8 mouse cellular contexts compared by ENCODE assay signal in genomic region chr11:86356854-86357788, GRCm38 (mm10). TPM values are rescaled to one million over a fixed set of nuclear protein-coding genes. Genes with fewer than 3 reads are reported as not detected.
DNase-seq lines count a peak whose midpoint lies in the region; ATAC-seq and TF ChIP-seq lines count a peak whose summit lies in the region.

Med13 (minus strand) TSS chr11:86357602.

- H3K4me3 ChIP-seq in ES-E14 (ENCODE audit: insufficient read depth in 1 of 2, low read depth in 1 of 2, low read length in 2 of 2, poor library complexity in 1 of 2, severe bottlenecking in 1 of 2), result peak within 1 kb of the TSS; percentile 96 to 97
- peak within 1 kb of the TSS; percentile 95 for H3K4me3 ChIP-seq in forebrain, embryonic 11.5 days (ENCODE audit: low read depth, low read length)
- H3K4me3 ChIP-seq in heart, embryonic 16.5 days (ENCODE audit: low read length), result peak within 1 kb of the TSS; percentile 85
- H3K4me3 ChIP-seq in neural tube, embryonic 14.5 days (ENCODE audit: low read depth, low read length), result peak within 1 kb of the TSS; percentile 80

- ATAC-seq in forebrain, embryonic 11.5 days (replicated peaks; ENCODE audit: low FRiP score), result peak; percentile 31; the same call in 1 of the 2 replicates
- ATAC-seq in heart, embryonic 16.5 days (replicated peaks; ENCODE audit: extremely low read depth, insufficient read depth, low FRiP score), result peak; percentile 39
- ATAC-seq in neural tube, embryonic 14.5 days (ENCODE audit: low read depth), result peak; percentile 70

- H3K27me3 ChIP-seq in forebrain, embryonic 11.5 days (ENCODE audit: control insufficient read depth, insufficient read depth, low read length), result no peaks in the 10 kb centered on the region
- no peaks in the 10 kb centered on the region for H3K27me3 ChIP-seq in heart, embryonic 16.5 days (ENCODE audit: control insufficient read depth, insufficient read depth, low read length)
- H3K27me3 ChIP-seq in neural tube, embryonic 14.5 days (ENCODE audit: control insufficient read depth, insufficient read depth, low read length), result no peaks in the 10 kb centered on the region; the same call in 1 of the 2 replicates

- WGBS in forebrain, embryonic 11.5 days, result 2% methylated on average over 71 of the region's 81 CpGs
- WGBS in heart, embryonic 16.5 days, result under 1% methylated on average over 60 of the region's 81 CpGs
- under 1% methylated on average over 69 of the region's 81 CpGs for WGBS in neural tube, embryonic 14.5 days

- H3K27ac ChIP-seq in ES-E14 (ENCODE audit: insufficient read depth, low read depth, low read length, poor library complexity, severe bottlenecking), result peak within 1 kb of the TSS; percentile 92
- H3K27ac ChIP-seq in forebrain, embryonic 11.5 days (ENCODE audit: low read depth, low read length), result peak within 1 kb of the TSS; percentile 95
- peak within 1 kb of the TSS; percentile 98 for H3K27ac ChIP-seq in heart, embryonic 16.5 days (ENCODE audit: low read length)
- H3K27ac ChIP-seq in neural tube, embryonic 14.5 days (ENCODE audit: low read depth, low read length), result peak within 1 kb of the TSS; percentile 96

- peaks cover 3 to 4% of the 10 kb centered on the region in 2 experiments; a peak in 3 of 4 replicates for H3K4me1 ChIP-seq in ES-E14 (ENCODE audit: control insufficient read depth in 2 of 2, insufficient read depth in 2 of 2, low read length in 2 of 2, poor library complexity in 1 of 2)
- peaks cover 2% of the 10 kb centered on the region; the same call in 1 of the 2 replicates for H3K4me1 ChIP-seq in forebrain, embryonic 11.5 days (replicated peaks; ENCODE audit: control insufficient read depth, insufficient read depth, low read length)
- peaks cover 23% of the 10 kb centered on the region for H3K4me1 ChIP-seq in heart, embryonic 16.5 days (ENCODE audit: control insufficient read depth, insufficient read depth, low read length)
- H3K4me1 ChIP-seq in neural tube, embryonic 14.5 days (ENCODE audit: control insufficient read depth, insufficient read depth, low read length), result peaks cover 30% of the 10 kb centered on the region; the same call in 1 of the 2 replicates

- H3K36me3 ChIP-seq in ES-E14 (ENCODE audit: control insufficient read depth, insufficient read depth, low read length, poor library complexity, severe bottlenecking), result peaks cover 4% of the 10 kb centered on the region
- H3K36me3 ChIP-seq in forebrain, embryonic 11.5 days (ENCODE audit: control insufficient read depth, insufficient read depth, low read length), result no peaks in the 10 kb centered on the region
- peaks cover 6% of the 10 kb centered on the region for H3K36me3 ChIP-seq in heart, embryonic 16.5 days (ENCODE audit: control insufficient read depth, insufficient read depth)
- H3K36me3 ChIP-seq in neural tube, embryonic 14.5 days (ENCODE audit: control insufficient read depth, insufficient read depth, low read length), result no peaks in the 10 kb centered on the region

- in situ Hi-C loops in ES-E14 (cut with MboI; ENCODE audit: low sequenced_read_pairs in 2 of 2, unreplicated experiment in 2 of 2), result no loop called here

- peak; percentile 21 for DNase-seq in ES-E14 (ENCODE audit: low read depth, low spot score)
- DNase-seq in c-Kit-positive CD71-positive TER-119-negative erythroid progenitor cells, embryonic 14.5 days (ENCODE audit: low read depth), result peak; percentile 24
- DNase-seq in forebrain, embryonic 11.5 days (ENCODE audit: low spot score), result peak; percentile 85
- peak; percentile 45 to 75 for DNase-seq in kidney, postnatal 36 days
- peak; percentile 24 to 39 for DNase-seq in lung, adult 18-20 months
- peak; percentile 86 for DNase-seq in testis, postnatal 10 days (ENCODE audit: low spot score)

- no peaks in the 10 kb centered on the region for H3K9me3 ChIP-seq in ES-E14 (ENCODE audit: control insufficient read depth, insufficient read depth, low read depth, low read length)
- no peaks in the 10 kb centered on the region for H3K9me3 ChIP-seq in forebrain, embryonic 11.5 days (ENCODE audit: control insufficient read depth, low read length)
- no peaks in the 10 kb centered on the region for H3K9me3 ChIP-seq in heart, embryonic 16.5 days (replicated peaks; ENCODE audit: control insufficient read depth, low read length)
- no peaks in the 10 kb centered on the region for H3K9me3 ChIP-seq in neural tube, embryonic 14.5 days (ENCODE audit: control insufficient read depth, low read length)

- peak within 1 kb of the TSS; percentile 74 for H3K4me2 ChIP-seq in forebrain, embryonic 11.5 days (ENCODE audit: low read depth, low read length, severe bottlenecking)
- peak within 1 kb of the TSS; percentile 86 for H3K4me2 ChIP-seq in heart, embryonic 16.5 days (ENCODE audit: low read depth, low read length)
- H3K4me2 ChIP-seq in neural tube, embryonic 14.5 days (ENCODE audit: low read depth, low read length), result peak within 1 kb of the TSS; percentile 62

- H3K9ac ChIP-seq in ES-E14 (ENCODE audit: insufficient read depth, low read depth, low read length, poor library complexity, severe bottlenecking), result peak within 1 kb of the TSS; percentile 99
- H3K9ac ChIP-seq in forebrain, embryonic 11.5 days (ENCODE audit: low read length), result peak within 1 kb of the TSS; percentile 96
- H3K9ac ChIP-seq in heart, embryonic 16.5 days (ENCODE audit: low read length), result peak within 1 kb of the TSS; percentile 94
- H3K9ac ChIP-seq in neural tube, embryonic 14.5 days (replicated peaks; ENCODE audit: low read depth, low read length), result peak within 1 kb of the TSS; percentile 97

TF ChIP-seq in ES-E14, 5 proteins besides CTCF, POLR2A, EP300 and RAD21:
- TF ChIP-seq ZC3H11A (IDR thresholded peaks at IDR 0.05; ENCODE audit: borderline replicate concordance, low read depth, low read length) (no peak), HCFC1 (IDR thresholded peaks at IDR 0.05; ENCODE audit: borderline replicate concordance, insufficient read depth, low read length) (no peak), MAFK (IDR thresholded peaks at IDR 0.05; ENCODE audit: insufficient read depth, low read depth, low read length) (no peak), ZNF384 (IDR thresholded peaks at IDR 0.05; ENCODE audit: low read depth, low read length) (no peak), CHD2 (IDR thresholded peaks at IDR 0.05; ENCODE audit: low read depth, low read length) (no peak)

RNA-seq across cellular contexts. Expression of gene Med13, which starts in this region (rescaled TPM):
- total RNA-seq in ES-E14 (2012; rRNA removed), result 51.8 and 53.6 TPM in 2 replicates
- polyA plus RNA-seq in forebrain, embryonic 11.5 days (2014; fragmentation: Nextera tagmentation; extraction: Ambion mirVana), result 15.5 and 16.4 TPM in 2 replicates
- polyA plus RNA-seq in heart, embryonic 16.5 days (2015; fragmentation: Nextera tagmentation; extraction: Ambion mirVana), result 5.4 and 6.2 TPM in 2 replicates
- 13.9 and 15.2 TPM in 2 replicates for polyA plus RNA-seq in neural tube, embryonic 14.5 days (2014; fragmentation: Nextera tagmentation; extraction: Ambion mirVana)

Comparison
In these comparisons a context has a peak if more than half of its experiments do, and no peak if none do; other contexts are left out.
1. Peak in every context shown above with its lines: DNase-seq, ATAC-seq, H3K4me3 ChIP-seq and H3K27ac ChIP-seq.
2. DNase-seq: peak in every context shown above with its lines; median percentile 86 in testis, postnatal 10 days; 85 in forebrain, embryonic 11.5 days; 60 in kidney, postnatal 36 days; 32 in lung, adult 18-20 months; 24 in c-Kit-positive CD71-positive TER-119-negative erythroid progenitor cells, embryonic 14.5 days; 21 in ES-E14.